Mouse (Mus musculus): ENCODE data around the gene Fbxw26.
"Not testable (repeated sequence)": the region's sequence is repeated elsewhere in the genome, so short reads cannot be mapped to it uniquely, and the experiment has no call there.

Gene Fbxw26

GRCm38 (mm10) chr9:109745989-109746388 lies at the start of gene Fbxw26:
Gene Fbxw26 (minus strand): TSS chr9:109746089.
- DNase-seq (ENCODE audit: low read depth): not testable (repeated sequence)

- DNase-seq (ENCODE audit: low read depth): no peak
Observed at GRCm38 (mm10) chr9:109795221-109795620, 49.3 kb upstream of the Fbxw26 start.

GRCm38 (mm10) chr9:109790570-109790969 lies 44.7 kb upstream of the Fbxw26 start, which contains the start of gene Fbxw27:
Gene Fbxw27 (minus strand): TSS chr9:109790670.
- DNase-seq (ENCODE audit: low read depth): not testable (repeated sequence)

- not testable (repeated sequence) for DNase-seq (ENCODE audit: low read depth)
Observed at GRCm38 (mm10) chr9:109766841-109767240, 21.0 kb upstream of the Fbxw26 start.

GRCm38 (mm10) chr9:109702600-109702999 lies 43.3 kb downstream of the Fbxw26 start, which contains the start of gene Fbxw18:
Gene Fbxw18 (minus strand): TSS chr9:109702700.
- not testable (repeated sequence) for DNase-seq (ENCODE audit: low read depth)

GRCm38 (mm10) chr9:109685299-109685698 lies 60.6 kb downstream of the Fbxw26 start:
- peak; percentile 3 for DNase-seq (ENCODE audit: low read depth)
